ENCODE assay signal across 9 mouse cellular contexts in the genomic region with DNA sequence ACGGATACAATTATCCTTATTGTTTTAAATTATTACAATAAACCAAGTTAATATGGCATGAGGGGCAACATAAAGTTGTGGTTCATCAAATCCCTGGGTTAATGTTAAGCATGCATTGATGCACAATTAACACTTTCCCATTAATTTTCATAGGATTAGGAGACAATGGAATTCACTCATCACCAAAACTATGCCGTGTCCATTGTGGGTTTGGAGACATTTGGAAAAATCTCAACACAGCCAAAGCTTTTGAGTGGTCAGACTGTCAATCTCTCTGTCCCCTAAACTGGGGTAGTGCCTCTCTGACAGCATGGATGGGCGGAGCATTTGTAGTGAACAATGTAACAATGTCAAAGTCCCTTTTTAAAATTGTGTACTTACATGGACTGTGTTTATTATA. TPM values are rescaled to one million over a fixed set of nuclear protein-coding genes. Genes with fewer than 3 reads are reported as not detected.
DNase-seq lines count a peak whose midpoint lies in the region; ATAC-seq and TF ChIP-seq lines count a peak whose summit lies in the region.
"Had no signal": no experiment of that assay in that cellular context is flagged by ENCODE, and none has a peak within 500 bp of the region (broad histone marks: within the 10 kb centered on the region; RNA-seq: fewer than 3 reads in every experiment).

No protein-coding gene starts in this region.

- no peak overlapping the region for H3K27ac ChIP-seq in kidney, postnatal 0 days
- H3K27ac ChIP-seq in embryonic facial prominence, embryonic 12.5 days = no peak overlapping the region
- peak overlapping the region; percentile 94 for H3K27ac ChIP-seq in hindbrain, embryonic 15.5 days (replicated peaks)
- no peak overlapping the region for H3K27ac ChIP-seq in midbrain, embryonic 16.5 days (ENCODE audit: low read length)

- DNase-seq in kidney, postnatal 0 days (ENCODE audit: low spot score) = no peak
- no peak for DNase-seq in kidney, postnatal 14 days
- DNase-seq in T-cell, adult 2 months (ENCODE audit: low spot score) = no peak
- DNase-seq in yolk sac, embryonic 10.5 days (ENCODE audit: low spot score) = no peak
- no peak for DNase-seq in spleen, postnatal 36 days (ENCODE audit: low spot score in 2 of 2)
- DNase-seq: right cerebral cortex, postnatal 25 days had no signal

- WGBS in kidney, postnatal 0 days = 61% methylated on average over 3 of the region's 3 CpGs
- 57% methylated on average over 3 of the region's 3 CpGs for WGBS in embryonic facial prominence, embryonic 12.5 days
- 35% methylated on average over 3 of the region's 3 CpGs for WGBS in hindbrain, embryonic 15.5 days
- 33% methylated on average over 3 of the region's 3 CpGs for WGBS in midbrain, embryonic 16.5 days

- no peak for TF ChIP-seq CTCF in kidney, postnatal 0 days (IDR thresholded peaks at IDR 0.05; ENCODE audit: low read depth)

- H3K9me3 ChIP-seq in kidney, postnatal 0 days (replicated peaks; ENCODE audit: low read length) = no peaks in the 10 kb centered on the region
- no peaks in the 10 kb centered on the region for H3K9me3 ChIP-seq in embryonic facial prominence, embryonic 12.5 days
- no peaks in the 10 kb centered on the region for H3K9me3 ChIP-seq in hindbrain, embryonic 15.5 days
- no peaks in the 10 kb centered on the region for H3K9me3 ChIP-seq in midbrain, embryonic 16.5 days (replicated peaks; ENCODE audit: control insufficient read depth, low read length, poor library complexity, severe bottlenecking)

- peak overlapping the region; percentile 99; the same call in 1 of the 2 replicates for H3K4me2 ChIP-seq in kidney, postnatal 0 days (ENCODE audit: low read length)
- H3K4me2 ChIP-seq in embryonic facial prominence, embryonic 12.5 days (replicated peaks) = peak overlapping the region; percentile 73
- peak overlapping the region; percentile 77 for H3K4me2 ChIP-seq in hindbrain, embryonic 15.5 days
- H3K4me2 ChIP-seq in midbrain, embryonic 16.5 days (ENCODE audit: low read length) = peak overlapping the region; percentile 90

- no peak for ATAC-seq in kidney, postnatal 0 days (replicated peaks; ENCODE audit: low FRiP score, low read depth)
- ATAC-seq in embryonic facial prominence, embryonic 12.5 days (ENCODE audit: insufficient number of reproducible peaks, insufficient read depth, low FRiP score, low TSS enrichment) = no peak
- ATAC-seq in hindbrain, embryonic 15.5 days (ENCODE audit: low FRiP score, low read depth) = no peak
- ATAC-seq in midbrain, embryonic 16.5 days = no peak

- no peaks in the 10 kb centered on the region; the same call in 1 of the 2 replicates for H3K4me1 ChIP-seq in kidney, postnatal 0 days (replicated peaks; ENCODE audit: insufficient read depth, low read length)
- peaks cover 31% of the 10 kb centered on the region for H3K4me1 ChIP-seq in embryonic facial prominence, embryonic 12.5 days
- peaks cover 27% of the 10 kb centered on the region for H3K4me1 ChIP-seq in hindbrain, embryonic 15.5 days (replicated peaks)
- peaks cover 23% of the 10 kb centered on the region for H3K4me1 ChIP-seq in midbrain, embryonic 16.5 days (ENCODE audit: control insufficient read depth, insufficient read depth, low read length)

- H3K9ac ChIP-seq in kidney, postnatal 0 days (ENCODE audit: low read depth, low read length) = no peak overlapping the region
- H3K9ac ChIP-seq in embryonic facial prominence, embryonic 12.5 days = no peak overlapping the region
- H3K9ac ChIP-seq in hindbrain, embryonic 15.5 days = no peak overlapping the region
- H3K9ac ChIP-seq in midbrain, embryonic 16.5 days (ENCODE audit: low read depth, low read length) = no peak overlapping the region

- H3K36me3 ChIP-seq in kidney, postnatal 0 days (ENCODE audit: insufficient read depth, low read length) = no peaks in the 10 kb centered on the region
- H3K36me3 ChIP-seq in embryonic facial prominence, embryonic 12.5 days = no peaks in the 10 kb centered on the region
- no peaks in the 10 kb centered on the region for H3K36me3 ChIP-seq in hindbrain, embryonic 15.5 days
- no peaks in the 10 kb centered on the region for H3K36me3 ChIP-seq in midbrain, embryonic 16.5 days (ENCODE audit: control insufficient read depth, insufficient read depth, low read length)

- H3K27me3 ChIP-seq in kidney, postnatal 0 days (ENCODE audit: insufficient read depth, low read length) = no peaks in the 10 kb centered on the region
- H3K27me3 ChIP-seq in embryonic facial prominence, embryonic 12.5 days = no peaks in the 10 kb centered on the region
- H3K27me3 ChIP-seq in hindbrain, embryonic 15.5 days = no peaks in the 10 kb centered on the region
- H3K27me3 ChIP-seq in midbrain, embryonic 16.5 days (ENCODE audit: control insufficient read depth, insufficient read depth, low read depth, low read length) = no peaks in the 10 kb centered on the region

- no peak overlapping the region for H3K4me3 ChIP-seq in kidney, postnatal 0 days (replicated peaks; ENCODE audit: low read depth, low read length)
- peak overlapping the region; percentile 90 for H3K4me3 ChIP-seq in embryonic facial prominence, embryonic 12.5 days
- H3K4me3 ChIP-seq in hindbrain, embryonic 15.5 days = peak overlapping the region; percentile 98
- H3K4me3 ChIP-seq in midbrain, embryonic 16.5 days (ENCODE audit: low read depth, low read length) = peak overlapping the region; percentile 95; the same call in 1 of the 2 replicates

RNA-seq across cellular contexts. Expression of a gene that starts 1.3 kb away (rescaled TPM):
- 24.5 and 28.2 TPM in 2 replicates for polyA plus RNA-seq in kidney, postnatal 0 days (2015; fragmentation: Nextera tagmentation; extraction: Ambion mirVana)
- polyA plus RNA-seq in embryonic facial prominence, embryonic 12.5 days (2016; fragmentation: Nextera tagmentation; extraction: Ambion mirVana) = 22.0 and 25.8 TPM in 2 replicates
- 35.9 and 36.9 TPM in 2 replicates for polyA plus RNA-seq in hindbrain, embryonic 15.5 days (2015; fragmentation: Nextera tagmentation; extraction: Ambion mirVana)
- polyA plus RNA-seq in midbrain, embryonic 16.5 days (2015; fragmentation: Nextera tagmentation; extraction: Ambion mirVana) = 29.4 and 32.8 TPM in 2 replicates
